Mouse (Mus musculus): ENCODE results near the gene Cacna1e. TPM values are rescaled to one million over a fixed set of nuclear protein-coding genes. Genes with fewer than 3 reads are reported as not detected.

The Cacna1e gene
- polyA plus RNA-seq, 1 experiment from 2014 or later, result 10.7 TPM

GRCm38 (mm10) chr1:154865981-154866380 is 18.3 kb downstream of the Cacna1e start:
- Histone ChIP-seq H3K36me3 (no peaks in the 10 kb centered on the region), H3K9ac (no peak overlapping the region), H3K4me3 (no peak overlapping the region), H3K27ac (replicated peaks) (no peak overlapping the region), H3K27me3 (no peaks in the 10 kb centered on the region), H3K4me1 (replicated peaks) (no peaks in the 10 kb centered on the region), H3K9me3 (no peaks in the 10 kb centered on the region), H3K4me2 (no peak overlapping the region)
- ATAC-seq (ENCODE audit: low read depth), result no peak
- WGBS, result 94% methylated on average over 1 of the region's 1 CpGs

- Histone ChIP-seq H3K4me2 (no peak overlapping the region), H3K27ac (replicated peaks) (no peak overlapping the region), H3K36me3 (no peaks in the 10 kb centered on the region), H3K9me3 (no peaks in the 10 kb centered on the region), H3K4me3 (no peak overlapping the region), H3K4me1 (replicated peaks) (no peaks in the 10 kb centered on the region), H3K27me3 (no peaks in the 10 kb centered on the region), H3K9ac (no peak overlapping the region)
- ATAC-seq (ENCODE audit: low read depth), result no peak
- 89% methylated on average over 9 of the region's 9 CpGs for WGBS
Observed at GRCm38 (mm10) chr1:154861416-154861815, 22.9 kb downstream of the Cacna1e start.

GRCm38 (mm10) chr1:154854564-154854963 is 29.7 kb downstream of the Cacna1e start:
- Histone ChIP-seq H3K9ac (no peak overlapping the region), H3K27me3 (no peaks in the 10 kb centered on the region), H3K4me2 (no peak overlapping the region), H3K4me3 (no peak overlapping the region), H3K9me3 (no peaks in the 10 kb centered on the region), H3K27ac (replicated peaks) (no peak overlapping the region), H3K36me3 (no peaks in the 10 kb centered on the region), H3K4me1 (replicated peaks) (peaks cover 11% of the 10 kb centered on the region; the same call in 1 of the 2 replicates)
- ATAC-seq (ENCODE audit: low read depth), result no peak
- WGBS, result 88% methylated on average over 3 of the region's 3 CpGs

- Histone ChIP-seq H3K9me3 (no peaks in the 10 kb centered on the region), H3K4me1 (replicated peaks) (peaks cover 15% of the 10 kb centered on the region; the same call in 1 of the 2 replicates), H3K36me3 (no peaks in the 10 kb centered on the region), H3K9ac (no peak overlapping the region), H3K4me2 (no peak overlapping the region), H3K27ac (replicated peaks) (no peak overlapping the region), H3K4me3 (no peak overlapping the region), H3K27me3 (no peaks in the 10 kb centered on the region)
- 69% methylated on average over 6 of the region's 6 CpGs for WGBS
- ATAC-seq (ENCODE audit: low read depth), result no peak
Observed at GRCm38 (mm10) chr1:154850515-154851287, 33.6 kb downstream of the Cacna1e start.

GRCm38 (mm10) chr1:154848683-154849579 is 35.4 kb downstream of the Cacna1e start:
- Histone ChIP-seq H3K9me3 (no peaks in the 10 kb centered on the region), H3K27ac (replicated peaks) (no peak overlapping the region), H3K4me2 (no peak overlapping the region), H3K4me3 (no peak overlapping the region), H3K27me3 (no peaks in the 10 kb centered on the region), H3K4me1 (replicated peaks) (peaks cover 15% of the 10 kb centered on the region; the same call in 1 of the 2 replicates), H3K36me3 (no peaks in the 10 kb centered on the region), H3K9ac (no peak overlapping the region)
- ATAC-seq (ENCODE audit: low read depth), result no peak
- WGBS, result 82% methylated on average over 6 of the region's 6 CpGs

GRCm38 (mm10) chr1:154846900-154847299 is 37.4 kb downstream of the Cacna1e start:
- Histone ChIP-seq H3K9me3 (no peaks in the 10 kb centered on the region), H3K36me3 (no peaks in the 10 kb centered on the region), H3K4me1 (replicated peaks) (peaks cover 15% of the 10 kb centered on the region; the same call in 1 of the 2 replicates), H3K27me3 (no peaks in the 10 kb centered on the region), H3K27ac (replicated peaks) (no peak overlapping the region), H3K4me3 (no peak overlapping the region), H3K9ac (no peak overlapping the region), H3K4me2 (no peak overlapping the region)
- no peak for ATAC-seq (ENCODE audit: low read depth)
- 84% methylated on average over 2 of the region's 2 CpGs for WGBS

- no peak overlapping the region for H3K9ac ChIP-seq
- no peak for ATAC-seq (ENCODE audit: low read depth)
- no peaks in the 10 kb centered on the region for H3K27me3 ChIP-seq
- no peaks in the 10 kb centered on the region for H3K4me1 ChIP-seq (replicated peaks)
- no peaks in the 10 kb centered on the region for H3K9me3 ChIP-seq
- WGBS, result 84% methylated on average over 2 of the region's 2 CpGs
- no peak overlapping the region for H3K4me3 ChIP-seq
- no peak overlapping the region for H3K4me2 ChIP-seq
- H3K27ac ChIP-seq (replicated peaks), result no peak overlapping the region
- H3K36me3 ChIP-seq, result no peaks in the 10 kb centered on the region
Observed at GRCm38 (mm10) chr1:154843427-154843826, 40.9 kb downstream of the Cacna1e start.

- H3K4me2 ChIP-seq, result no peak overlapping the region
- WGBS, result 24% methylated on average over 5 of the region's 5 CpGs
- H3K9me3 ChIP-seq, result no peaks in the 10 kb centered on the region
- H3K4me1 ChIP-seq (replicated peaks), result no peaks in the 10 kb centered on the region
- no peak overlapping the region for H3K4me3 ChIP-seq
- H3K27ac ChIP-seq (replicated peaks), result no peak overlapping the region
- H3K36me3 ChIP-seq, result no peaks in the 10 kb centered on the region
- H3K27me3 ChIP-seq, result no peaks in the 10 kb centered on the region
- no peak for ATAC-seq (ENCODE audit: low read depth)
- no peak overlapping the region for H3K9ac ChIP-seq
Observed at GRCm38 (mm10) chr1:154842336-154842735, 42.0 kb downstream of the Cacna1e start.

- Histone ChIP-seq H3K27me3 (no peaks in the 10 kb centered on the region), H3K4me1 (replicated peaks) (no peaks in the 10 kb centered on the region), H3K4me2 (no peak overlapping the region), H3K9ac (no peak overlapping the region), H3K4me3 (no peak overlapping the region), H3K27ac (replicated peaks) (no peak overlapping the region), H3K9me3 (no peaks in the 10 kb centered on the region), H3K36me3 (no peaks in the 10 kb centered on the region)
- 73% methylated on average over 6 of the region's 6 CpGs for WGBS
- ATAC-seq (ENCODE audit: low read depth), result no peak
Observed at GRCm38 (mm10) chr1:154841057-154841630, 43.2 kb downstream of the Cacna1e start.

- no peak overlapping the region for H3K4me3 ChIP-seq
- WGBS, result 88% methylated on average over 4 of the region's 4 CpGs
Observed at GRCm38 (mm10) chr1:154839272-154839671, 45.0 kb downstream of the Cacna1e start.

GRCm38 (mm10) chr1:154836473-154836872 is 47.8 kb downstream of the Cacna1e start:
- H3K9me3 ChIP-seq, result no peaks in the 10 kb centered on the region
- ATAC-seq (ENCODE audit: low read depth), result no peak
- no peaks in the 10 kb centered on the region for H3K36me3 ChIP-seq
- H3K27ac ChIP-seq (replicated peaks), result no peak overlapping the region
- 91% methylated on average over 5 of the region's 5 CpGs for WGBS
- no peak overlapping the region for H3K4me2 ChIP-seq
- no peaks in the 10 kb centered on the region for H3K27me3 ChIP-seq
- no peak overlapping the region for H3K9ac ChIP-seq
- peaks cover 8% of the 10 kb centered on the region; the same call in 1 of the 2 replicates for H3K4me1 ChIP-seq (replicated peaks)
- no peak overlapping the region for H3K4me3 ChIP-seq

More at GRCm38 (mm10) chr1:154839272-154839671, 45.0 kb downstream of the Cacna1e start:
- Histone ChIP-seq H3K27me3 (no peaks in the 10 kb centered on the region), H3K36me3 (no peaks in the 10 kb centered on the region), H3K9ac (no peak overlapping the region), H3K4me2 (no peak overlapping the region), H3K27ac (replicated peaks) (no peak overlapping the region), H3K4me1 (replicated peaks) (no peaks in the 10 kb centered on the region), H3K9me3 (no peaks in the 10 kb centered on the region)
- no peak for ATAC-seq (ENCODE audit: low read depth)

- peaks cover 8% of the 10 kb centered on the region; the same call in 1 of the 2 replicates for H3K4me1 ChIP-seq (replicated peaks)
- 0 out of 2 replicates have a peak, but pooled peaks cover 6% of the 10 kb centered on the region for H3K27me3 ChIP-seq
- H3K9me3 ChIP-seq, result no peaks in the 10 kb centered on the region
- H3K27ac ChIP-seq (replicated peaks), result no peak overlapping the region
- H3K4me2 ChIP-seq, result no peak overlapping the region
- ATAC-seq (ENCODE audit: low read depth), result no peak
- no peaks in the 10 kb centered on the region for H3K36me3 ChIP-seq
- no peak overlapping the region for H3K9ac ChIP-seq
- 73% methylated on average over 9 of the region's 9 CpGs for WGBS
- no peak overlapping the region for H3K4me3 ChIP-seq
Observed at GRCm38 (mm10) chr1:154832168-154832539, 52.1 kb downstream of the Cacna1e start.

All from neural tube, embryonic 13.5 days (tissue).